Mouse (Mus musculus) midbrain, embryonic 16.5 days (tissue): ENCODE measurements around the gene Gm30191. TPM values are rescaled to one million over a fixed set of nuclear protein-coding genes. Genes with fewer than 3 reads are reported as not detected.

ENCODE experiments used
- ATAC-seq: fragments of 200-750 bp; cut with Nextera tagmentation; 2 replicates; pipeline ENCODE4 v1.8.0; 2017; ENCODE audit warnings: moderate TSS enrichment
- H3K27ac ChIP-seq: fragments of 300-500 bp; sonication (generic); 2 replicates; pipeline ENCODE4 v1.5.1; 2014; ENCODE audit warnings: mild to moderate bottlenecking, low read length, mixed read lengths
- H3K27me3 ChIP-seq: fragments of 300-500 bp; sonication (generic); 2 replicates; pipeline ENCODE4 v1.6.1; 2014; ENCODE audit warnings: low read depth, low read length, mixed read lengths; ENCODE audit not compliant: control insufficient read depth, insufficient read depth
- H3K36me3 ChIP-seq: fragments of 300-500 bp; sonication (generic); 2 replicates; pipeline ENCODE4 v1.6.1; 2014; ENCODE audit warnings: mild to moderate bottlenecking, low read length, moderate library complexity, mixed read lengths; ENCODE audit not compliant: control insufficient read depth, insufficient read depth
- H3K4me1 ChIP-seq: fragments of 300-500 bp; sonication (generic); 2 replicates; pipeline ENCODE4 v1.6.1; 2014; ENCODE audit warnings: mild to moderate bottlenecking, low read length, mixed read lengths; ENCODE audit not compliant: control insufficient read depth, insufficient read depth
- H3K4me2 ChIP-seq: fragments of 300-500 bp; sonication (generic); 2 replicates; pipeline ENCODE4 v1.6.1; 2014; ENCODE audit warnings: mild to moderate bottlenecking, low read length, mixed read lengths
- H3K4me3 ChIP-seq: fragments of 300-500 bp; sonication (generic); 2 replicates; pipeline ENCODE4 v1.5.1; 2014; ENCODE audit warnings: low read depth, mild to moderate bottlenecking, low read length, moderate library complexity, mixed read lengths
- H3K9ac ChIP-seq: fragments of 300-500 bp; sonication (generic); 2 replicates; pipeline ENCODE4 v1.6.1; 2014; ENCODE audit warnings: low read depth, low read length, mixed read lengths
- H3K9me3 ChIP-seq: fragments of 300-500 bp; sonication (generic); replicated peaks from 2 replicates; pipeline ENCODE4 v1.6.1; 2014; ENCODE audit warnings: mild to moderate bottlenecking, low read length, mixed read lengths; ENCODE audit not compliant: control insufficient read depth, poor library complexity, severe bottlenecking
- WGBS: fragments of 180-500 bp; shearing (Covaris S2); extraction: QIAGEN DNeasy Blood & Tissue Kit; methylation state at CpG from one replicate; pipeline ENCODE4 v1.1.7; 2014; 5-methylcytosine and 5-hydroxymethylcytosine counted together
- polyA plus RNA-seq: library from polyadenylated mRNA; unstranded; fragments of >200 nt; fragmentation: Nextera tagmentation; extraction: Ambion mirVana; gene quantifications from 2 replicates; pipeline ENCODE4 v1.2.1, GENCODE M21; 2015

Gm30191 gene
- polyA plus RNA-seq, 1 experiment from 2014 or later = not detected

DNA sequence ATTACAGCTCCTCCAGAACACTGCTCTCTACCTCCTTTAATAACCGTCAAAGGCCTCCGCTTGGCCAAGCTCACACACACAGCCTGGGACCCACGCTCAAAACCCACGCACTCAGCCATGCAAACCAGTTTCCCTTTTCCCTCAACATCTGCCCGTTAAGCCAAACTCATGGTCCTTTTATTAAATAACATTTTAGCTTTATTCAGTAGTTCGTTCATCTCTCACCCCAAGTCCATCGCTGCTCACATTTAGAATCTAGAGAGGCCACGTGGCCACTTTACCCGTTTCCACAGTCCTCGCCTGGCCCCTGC is 4.2 kb downstream of the Gm30191 start:
- Histone ChIP-seq H3K4me3 (peak overlapping the region; percentile 59), H3K36me3 (no peaks in the 10 kb centered on the region), H3K4me1 (peaks cover 21% of the 10 kb centered on the region; the same call in 1 of the 2 replicates), H3K9ac (peak overlapping the region; percentile 75), H3K27ac (peak overlapping the region; percentile 81), H3K9me3 (no peaks in the 10 kb centered on the region), H3K4me2 (peak overlapping the region; percentile 77), H3K27me3 (peaks cover 49% of the 10 kb centered on the region)
- 3% methylated on average over 10 of the region's 10 CpGs for WGBS
- no peak for ATAC-seq

GRCm38 (mm10) chr4:134251241-134252130 is 4.8 kb downstream of the Gm30191 start:
- ATAC-seq = peak; percentile 66
- Histone ChIP-seq H3K4me1 (peaks cover 18% of the 10 kb centered on the region; the same call in 1 of the 2 replicates), H3K27ac (peak overlapping the region; percentile 81), H3K9ac (peak overlapping the region; percentile 75), H3K36me3 (no peaks in the 10 kb centered on the region), H3K4me2 (peak overlapping the region; percentile 77), H3K4me3 (peak overlapping the region; percentile 59), H3K27me3 (peaks cover 54% of the 10 kb centered on the region), H3K9me3 (no peaks in the 10 kb centered on the region)
- 1% methylated on average over 86 of the region's 91 CpGs for WGBS

DNA sequence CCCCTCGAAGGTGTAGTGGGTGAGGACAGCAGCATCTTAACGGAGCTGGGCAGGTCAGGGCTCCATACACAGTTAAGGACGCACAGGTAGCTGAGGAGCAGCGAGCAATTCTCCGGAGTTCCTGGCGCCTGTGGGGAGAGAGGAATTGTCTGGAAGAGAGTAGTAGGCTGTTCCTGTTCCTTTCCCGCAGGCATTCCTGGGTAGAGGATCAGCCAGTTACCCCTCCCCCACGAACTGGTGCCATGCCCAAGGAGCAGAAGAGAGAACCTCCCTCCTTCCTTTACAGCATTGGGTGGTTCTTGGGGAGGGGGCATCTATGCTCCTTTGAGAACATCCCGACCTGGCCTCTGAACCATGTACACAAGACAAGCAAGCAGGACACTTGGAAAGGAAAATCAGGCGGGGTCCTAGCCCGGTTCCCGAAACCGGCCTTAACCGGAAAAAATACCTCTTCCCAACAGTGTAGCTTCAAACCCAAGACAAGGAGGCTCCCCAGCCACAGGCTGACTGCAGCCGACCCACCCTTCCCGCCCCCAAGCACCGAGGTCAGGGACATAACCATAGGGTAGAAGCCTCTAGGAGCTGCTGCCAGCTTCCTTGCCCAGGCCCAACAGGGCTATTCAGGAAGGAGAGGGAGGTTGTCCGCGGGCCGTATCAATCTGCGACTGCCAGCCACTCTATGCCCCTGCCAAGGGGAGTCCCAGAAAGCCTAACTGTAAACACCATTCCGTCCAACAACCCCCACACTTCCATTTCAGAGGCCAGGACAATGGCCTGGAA is 5.6 kb downstream of the Gm30191 start:
- Histone ChIP-seq H3K36me3 (no peaks in the 10 kb centered on the region), H3K27me3 (peaks cover 53% of the 10 kb centered on the region), H3K4me2 (peak overlapping the region; percentile 77), H3K4me1 (peaks cover 18% of the 10 kb centered on the region; the same call in 1 of the 2 replicates), H3K27ac (peak overlapping the region; percentile 81), H3K9me3 (no peaks in the 10 kb centered on the region), H3K4me3 (peak overlapping the region; percentile 59), H3K9ac (peak overlapping the region; percentile 75)
- 7% methylated on average over 22 of the region's 22 CpGs for WGBS
- ATAC-seq = no peak

GRCm38 (mm10) chr4:134252911-134253721 is 6.4 kb downstream of the Gm30191 start:
- Histone ChIP-seq H3K27me3 (peaks cover 47% of the 10 kb centered on the region), H3K4me2 (peak overlapping the region; percentile 77), H3K9me3 (no peaks in the 10 kb centered on the region), H3K9ac (no peak overlapping the region), H3K4me1 (peaks cover 18% of the 10 kb centered on the region; the same call in 1 of the 2 replicates), H3K27ac (0 out of 2 replicates have a peak overlapping the region, but pooled peaks have one; percentile 20), H3K36me3 (no peaks in the 10 kb centered on the region), H3K4me3 (peak overlapping the region; percentile 59; the same call in 1 of the 2 replicates)
- 10% methylated on average over 15 of the region's 15 CpGs for WGBS
- no peak for ATAC-seq

DNA sequence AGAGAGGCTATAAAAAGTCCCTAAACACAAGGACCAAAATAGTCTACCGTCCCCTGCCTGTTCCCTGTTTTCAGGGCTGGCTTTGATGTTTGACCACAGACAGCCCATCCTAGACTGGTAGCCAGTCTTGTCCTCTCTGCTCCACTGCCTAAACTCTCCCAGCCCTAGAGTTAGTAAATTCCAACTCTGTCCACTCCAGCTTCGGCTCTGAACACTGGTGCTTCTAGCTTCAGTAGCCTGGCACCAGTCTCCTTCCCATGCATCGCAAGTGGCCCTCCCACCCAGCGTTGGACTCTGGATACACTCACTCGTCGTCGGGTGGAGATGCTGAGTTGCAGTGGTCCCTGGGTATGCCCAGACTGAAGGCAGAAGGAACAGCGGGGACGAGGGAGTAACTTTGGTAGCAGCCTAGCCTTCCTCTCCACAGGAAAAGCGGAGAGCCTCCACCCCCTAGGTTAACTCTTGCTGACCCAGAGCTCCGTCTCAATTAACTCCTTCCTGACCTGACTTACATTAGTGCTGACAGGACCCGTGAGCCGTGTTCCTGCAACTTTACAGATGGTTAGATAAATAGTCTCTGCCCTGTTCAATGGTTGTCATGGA is 7.1 kb downstream of the Gm30191 start, which contains the start of gene Grrp1:
Grrp1 (minus strand) TSS at position 385 of the 603 bp plus-strand sequence.
- H3K4me2 ChIP-seq = peak within 1 kb of the TSS; percentile 20; the same call in 1 of the 2 replicates
- H3K9ac ChIP-seq = no peak within 1 kb of the TSS
- H3K4me3 ChIP-seq = peak within 1 kb of the TSS; percentile 18; the same call in 1 of the 2 replicates
- no peak for ATAC-seq
- no peak within 1 kb of the TSS for H3K27ac ChIP-seq
- no peaks in the 10 kb centered on the region for H3K36me3 ChIP-seq
- H3K9me3 ChIP-seq = no peaks in the 10 kb centered on the region
- H3K27me3 ChIP-seq = peaks cover 40% of the 10 kb centered on the region
- peaks cover 18% of the 10 kb centered on the region; the same call in 1 of the 2 replicates for H3K4me1 ChIP-seq
- under 1% methylated on average over 13 of the region's 13 CpGs for WGBS

DNA sequence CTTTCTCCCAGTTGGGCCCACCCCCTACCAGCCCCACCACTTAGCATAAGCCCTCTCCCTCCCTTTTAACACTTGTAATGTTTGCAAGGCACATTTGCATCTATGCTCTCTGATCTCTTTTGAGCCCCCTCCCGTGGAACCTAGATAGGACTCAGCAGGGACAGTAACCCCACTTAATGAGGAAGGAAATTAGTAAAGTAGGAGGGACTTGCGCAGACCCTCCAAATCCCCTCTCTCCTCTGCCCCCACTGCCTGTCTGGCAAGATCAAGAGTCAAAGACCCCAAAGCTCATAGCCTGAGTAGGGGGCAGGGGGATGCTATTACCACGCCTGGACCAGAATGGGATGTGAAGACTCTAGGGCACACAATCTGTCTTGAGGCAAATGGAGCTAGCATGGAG is 8.1 kb downstream of the Gm30191 start:
- 13% methylated on average over 3 of the region's 3 CpGs for WGBS

GRCm38 (mm10) chr4:134255854-134256253 is 9.1 kb downstream of the Gm30191 start:
- Histone ChIP-seq H3K4me2 (no peak overlapping the region), H3K27ac (no peak overlapping the region; the same call in 1 of the 2 replicates), H3K9me3 (no peaks in the 10 kb centered on the region), H3K36me3 (no peaks in the 10 kb centered on the region), H3K4me1 (peaks cover 12% of the 10 kb centered on the region; the same call in 1 of the 2 replicates), H3K9ac (no peak overlapping the region), H3K4me3 (no peak overlapping the region), H3K27me3 (peaks cover 35% of the 10 kb centered on the region)
- no peak for ATAC-seq
- 28% methylated on average over 4 of the region's 4 CpGs for WGBS

More for the DNA sequence above, 8.1 kb downstream of the Gm30191 start:
- ATAC-seq = no peak
- H3K36me3 ChIP-seq = no peaks in the 10 kb centered on the region
- H3K9ac ChIP-seq = no peak overlapping the region
- peaks cover 37% of the 10 kb centered on the region for H3K27me3 ChIP-seq
- H3K4me2 ChIP-seq = no peak overlapping the region
- no peak overlapping the region for H3K4me3 ChIP-seq
- no peaks in the 10 kb centered on the region for H3K9me3 ChIP-seq
- H3K27ac ChIP-seq = no peak overlapping the region
- H3K4me1 ChIP-seq = peaks cover 14% of the 10 kb centered on the region; the same call in 1 of the 2 replicates
